Mouse (Mus musculus) cerebellum, postnatal 4 days (tissue): ENCODE data around the gene Mras.

Experiments
- DNase-seq, 2 experiments: peaks; one replicate each; pipeline ENCODE4 v3.0.0; 2022; ENCODE audit warnings: low spot score in 2 of 2, mixed read lengths in 1 of 2

Gene Mras

DNA sequence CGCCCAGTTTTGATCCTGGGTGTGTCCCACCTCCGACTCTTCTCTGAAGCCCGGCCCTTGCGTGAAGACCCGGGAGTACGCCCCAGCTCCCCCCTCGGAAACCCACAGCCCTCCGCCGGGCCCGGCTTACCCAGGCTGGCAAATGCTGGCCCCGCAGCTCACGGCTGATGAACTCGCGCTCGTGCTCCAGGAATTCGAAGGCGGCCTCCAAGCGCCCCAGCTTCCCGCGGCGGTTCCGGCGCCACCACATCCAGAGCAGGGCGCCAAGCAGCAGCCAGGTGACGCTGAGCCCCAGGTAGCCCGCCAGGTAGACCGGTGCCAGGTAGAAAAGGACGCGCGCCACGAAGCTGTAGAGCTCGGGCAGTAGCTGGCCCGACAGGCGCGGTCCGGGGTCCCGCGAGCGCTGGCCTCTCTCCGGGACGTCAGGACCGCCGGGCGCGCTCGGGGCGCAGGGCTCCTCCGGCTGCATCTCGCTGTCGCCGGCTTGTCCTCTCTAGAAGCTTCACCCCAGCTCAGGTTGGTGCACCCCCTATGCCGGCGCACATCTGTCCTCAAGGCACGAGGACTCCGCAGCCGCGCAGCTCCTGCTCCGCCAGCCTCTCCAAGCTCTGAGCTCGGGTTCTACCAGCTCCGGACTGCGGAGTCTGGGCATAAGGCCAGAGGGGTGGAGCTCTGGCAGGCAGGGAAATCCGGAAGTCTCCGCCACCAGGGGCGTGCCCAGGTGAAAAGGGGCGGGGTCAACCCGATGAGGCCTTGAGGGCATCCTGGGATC, 79.1 kb downstream of the Mras start, which contains the start of gene Esyt3:
Gene Esyt3, minus strand, starts transcription at position 637 of the 772 bp plus-strand sequence.
- peak in 1 of 2 experiments; percentile 33 for DNase-seq

DNA sequence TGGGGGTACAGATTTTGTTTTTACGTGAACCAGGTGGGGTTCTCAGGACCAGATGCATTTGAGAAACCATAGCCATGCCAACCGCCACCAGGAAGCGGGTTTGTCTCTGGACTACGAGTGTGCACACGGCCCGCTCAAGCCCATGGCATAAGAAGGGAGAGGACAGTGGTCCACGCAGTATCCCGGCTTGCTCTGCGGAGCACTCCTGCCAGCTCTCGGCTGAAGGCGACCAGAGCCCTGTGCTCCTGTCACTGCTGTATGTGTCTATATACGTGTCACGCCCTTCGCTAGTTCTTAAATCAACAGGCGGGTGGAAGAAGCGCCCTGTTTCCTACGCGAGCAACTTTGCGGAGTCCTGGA, 79.6 kb downstream of the Mras start:
- DNase-seq = no peak

DNA sequence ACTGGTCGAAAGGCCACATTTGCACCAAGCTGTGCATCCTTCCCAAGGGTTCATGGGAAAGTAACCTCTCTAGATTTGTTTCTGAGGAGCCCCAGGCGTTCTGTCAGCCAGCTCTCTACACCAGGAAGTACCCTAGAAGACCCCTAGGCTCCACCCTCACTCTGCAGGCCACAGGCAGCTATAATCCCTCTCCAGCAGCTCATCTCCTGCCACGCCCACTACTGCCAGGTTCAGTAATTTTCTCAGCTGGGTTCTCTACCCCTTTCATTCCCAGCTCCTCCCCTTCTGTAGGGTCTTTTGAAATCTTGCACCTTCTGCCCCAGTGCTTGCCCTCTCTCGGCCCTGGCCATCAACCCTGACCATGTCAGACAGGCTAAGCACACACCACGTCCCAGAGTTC, 81.2 kb downstream of the Mras start:
- DNase-seq = no peak

DNA sequence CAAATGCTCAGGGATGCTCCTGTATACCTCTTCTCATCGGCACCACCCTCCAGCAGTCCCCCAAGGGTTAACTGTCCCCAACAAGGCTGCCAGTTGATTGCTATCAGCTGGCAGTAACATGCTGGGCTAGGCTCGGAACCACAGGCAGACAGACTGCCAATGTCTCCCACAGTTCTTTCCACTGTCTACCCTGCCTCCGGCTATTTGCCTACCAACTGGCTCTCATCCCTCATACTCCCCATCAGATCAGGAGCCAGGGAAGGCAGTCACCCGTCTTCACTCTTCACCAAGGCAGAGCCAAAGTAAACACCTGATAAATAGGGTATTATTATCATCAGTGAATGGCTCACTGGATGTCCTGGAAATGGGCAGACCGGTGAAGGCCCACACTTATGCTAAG, 82.4 kb downstream of the Mras start:
- DNase-seq = no peak

DNA sequence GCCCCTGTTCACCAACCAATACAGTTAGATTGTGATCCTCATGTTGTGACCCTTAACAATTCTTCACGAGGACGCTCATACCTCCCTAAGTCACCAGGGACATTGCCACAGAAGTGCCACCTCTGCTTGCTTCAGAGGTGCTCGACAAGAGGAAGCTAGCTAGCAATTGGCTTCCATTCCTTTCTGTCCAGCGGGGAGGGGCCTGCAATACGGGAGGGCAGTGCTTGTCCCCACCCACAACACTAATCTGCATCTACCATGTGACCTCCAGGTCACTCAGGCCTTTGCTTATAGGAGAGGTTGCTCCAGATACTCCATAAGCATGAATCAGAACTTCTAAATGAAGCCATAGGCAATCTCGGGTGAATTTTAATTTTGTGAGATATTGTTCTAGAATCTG, 83.8 kb downstream of the Mras start:
- no peak for DNase-seq

DNA sequence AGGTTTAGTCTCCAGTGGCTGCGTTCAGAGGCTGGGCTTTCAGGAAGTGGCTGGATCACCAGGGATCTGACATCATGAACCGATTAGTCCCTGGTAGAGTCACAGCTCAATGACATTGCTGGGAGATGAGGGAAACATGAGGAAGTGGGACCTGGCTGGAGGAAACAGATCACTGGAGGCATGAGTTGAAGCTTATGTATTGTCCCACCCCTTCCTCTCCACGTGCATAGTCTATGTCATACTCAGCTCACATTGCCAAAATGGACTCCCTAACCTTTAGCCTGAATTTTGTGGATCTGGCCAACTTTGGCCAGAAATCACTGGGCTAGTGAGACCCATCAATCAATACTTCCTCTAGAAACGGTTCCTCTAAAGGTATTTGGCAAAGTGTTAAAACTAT, 84.2 kb downstream of the Mras start:
- no peak for DNase-seq

DNA sequence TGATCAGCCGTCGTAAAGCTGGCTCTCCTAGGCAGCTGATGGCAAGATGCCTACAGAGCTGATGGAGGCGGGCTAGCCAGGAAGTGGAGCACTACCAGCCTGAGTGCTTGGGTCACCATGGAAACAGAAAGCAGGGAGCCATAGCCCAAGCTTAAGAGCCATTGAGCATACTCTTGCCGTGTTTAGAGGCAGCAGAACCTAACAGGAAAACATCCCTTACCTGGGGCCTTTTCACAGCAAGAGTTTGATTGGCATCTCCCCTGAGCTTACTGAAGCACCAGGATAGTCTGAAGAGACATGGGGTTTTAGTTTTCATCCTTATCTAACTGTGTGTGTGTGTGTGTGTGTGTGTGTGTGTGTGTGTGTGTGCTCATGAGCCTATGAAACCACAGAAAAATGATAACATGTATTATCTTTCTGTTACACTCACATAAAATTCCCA, 91.8 kb downstream of the Mras start:
- peak in 1 of 2 experiments; percentile 27 for DNase-seq

DNA sequence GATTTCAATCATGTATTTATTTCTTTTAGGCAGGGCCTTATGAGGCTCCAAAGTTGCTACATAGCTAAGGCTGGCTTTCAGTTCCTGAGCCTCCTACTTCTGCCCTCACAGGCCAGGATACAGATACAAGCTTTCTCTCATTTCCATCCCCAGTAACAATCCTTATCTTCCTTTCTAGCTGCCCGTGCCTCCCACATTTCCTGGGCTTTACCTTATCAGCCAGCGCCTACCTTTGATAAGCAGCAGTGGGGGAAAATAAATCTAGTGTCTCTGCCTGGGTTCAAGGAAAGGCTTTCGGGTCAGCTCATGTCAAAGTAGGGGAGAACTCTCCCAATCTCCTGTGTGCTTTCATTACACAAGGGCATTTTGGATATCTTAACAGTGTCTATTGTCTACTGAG, 95.6 kb downstream of the Mras start:
- DNase-seq = no peak

DNA sequence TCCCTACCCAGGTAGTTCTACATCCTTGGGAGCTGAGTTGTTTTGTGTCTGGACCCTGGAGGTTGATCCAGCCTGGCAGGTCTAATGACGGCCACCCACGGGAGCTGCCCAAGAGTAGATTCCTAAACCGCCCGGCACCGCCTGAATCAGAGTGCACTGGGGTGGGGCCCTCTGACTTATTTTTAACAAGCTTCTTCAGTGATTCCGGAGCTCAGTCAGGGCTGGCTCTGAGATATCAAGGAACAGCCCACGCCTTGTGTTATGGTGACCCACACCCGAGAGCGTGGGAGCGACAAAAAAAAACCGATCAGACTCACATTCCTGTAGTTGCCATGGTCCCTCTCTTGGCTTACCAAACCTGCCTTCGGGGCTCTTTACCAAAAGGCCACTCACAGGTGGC, 97.1 kb downstream of the Mras start:
- no peak for DNase-seq

DNA sequence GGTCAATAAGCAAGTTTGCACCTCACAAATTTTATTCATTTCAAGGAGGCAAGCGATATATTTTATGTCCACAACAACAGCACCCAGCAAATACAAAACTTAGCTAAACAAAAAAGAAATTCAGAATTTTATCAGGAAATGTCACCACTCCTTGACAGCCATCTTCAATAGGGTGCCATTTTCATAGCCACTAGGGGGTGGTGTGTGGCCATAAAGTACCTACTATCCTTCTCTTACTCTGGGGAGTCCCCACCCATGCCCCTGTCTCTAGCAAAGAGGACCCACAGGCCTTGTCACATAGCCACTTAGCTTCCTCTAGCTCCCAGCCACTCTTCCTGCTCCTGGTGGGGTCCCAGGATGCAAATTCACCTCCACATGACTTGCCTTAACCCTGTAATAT, 98.0 kb downstream of the Mras start:
- DNase-seq = no peak

DNA sequence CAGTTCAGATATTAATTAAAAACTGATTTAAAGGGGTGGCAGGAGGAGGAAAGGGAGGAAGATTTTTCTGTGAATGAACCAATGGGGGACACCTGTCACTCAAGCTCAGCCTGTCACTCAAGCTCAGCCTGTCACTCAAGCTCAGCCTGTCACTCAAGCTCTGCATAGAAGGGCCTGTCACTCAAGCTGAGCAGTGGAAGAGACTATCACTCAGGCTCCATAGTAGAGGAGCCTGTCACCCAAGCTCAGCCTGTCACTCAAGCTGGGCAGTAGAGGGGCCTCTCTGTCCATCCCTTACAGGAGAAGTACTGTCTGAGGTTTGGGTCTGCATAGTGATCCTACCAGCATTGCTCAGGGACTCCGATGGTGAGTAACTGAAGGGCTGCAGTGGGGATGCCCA, 98.9 kb downstream of the Mras start:
- no peak for DNase-seq

DNA sequence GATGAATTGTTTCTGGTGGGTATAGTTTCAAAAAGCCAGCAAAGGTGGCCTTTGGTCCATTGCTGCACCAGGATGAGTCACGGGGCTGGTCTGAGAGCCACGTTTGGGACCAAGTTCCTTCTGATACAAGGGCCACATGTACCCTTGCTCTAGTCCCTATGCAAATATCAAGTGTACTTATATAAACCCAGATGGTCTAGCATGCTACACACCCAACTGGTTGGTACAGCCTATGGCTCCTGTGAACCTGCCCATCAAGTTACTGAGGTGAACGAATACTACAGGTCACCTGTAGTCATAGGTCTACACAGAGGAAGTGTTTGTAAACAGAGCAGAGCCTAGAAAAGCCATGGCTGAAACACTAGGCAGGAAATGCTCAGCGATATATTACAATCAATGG, 100.6 kb downstream of the Mras start:
- DNase-seq = no peak
